Mouse (Mus musculus) ovary, postnatal 14 days (tissue): ENCODE results near the gene Hist1h1c.
"Not testable (repeated sequence)": the region's sequence is repeated elsewhere in the genome, so short reads cannot be mapped to it uniquely, and the experiment has no call there.

Source experiments
- DNase-seq: peaks from one replicate; pipeline ENCODE4 v3.0.0; 2022; ENCODE audit warnings: low spot score

Gene Hist1h1c

DNA sequence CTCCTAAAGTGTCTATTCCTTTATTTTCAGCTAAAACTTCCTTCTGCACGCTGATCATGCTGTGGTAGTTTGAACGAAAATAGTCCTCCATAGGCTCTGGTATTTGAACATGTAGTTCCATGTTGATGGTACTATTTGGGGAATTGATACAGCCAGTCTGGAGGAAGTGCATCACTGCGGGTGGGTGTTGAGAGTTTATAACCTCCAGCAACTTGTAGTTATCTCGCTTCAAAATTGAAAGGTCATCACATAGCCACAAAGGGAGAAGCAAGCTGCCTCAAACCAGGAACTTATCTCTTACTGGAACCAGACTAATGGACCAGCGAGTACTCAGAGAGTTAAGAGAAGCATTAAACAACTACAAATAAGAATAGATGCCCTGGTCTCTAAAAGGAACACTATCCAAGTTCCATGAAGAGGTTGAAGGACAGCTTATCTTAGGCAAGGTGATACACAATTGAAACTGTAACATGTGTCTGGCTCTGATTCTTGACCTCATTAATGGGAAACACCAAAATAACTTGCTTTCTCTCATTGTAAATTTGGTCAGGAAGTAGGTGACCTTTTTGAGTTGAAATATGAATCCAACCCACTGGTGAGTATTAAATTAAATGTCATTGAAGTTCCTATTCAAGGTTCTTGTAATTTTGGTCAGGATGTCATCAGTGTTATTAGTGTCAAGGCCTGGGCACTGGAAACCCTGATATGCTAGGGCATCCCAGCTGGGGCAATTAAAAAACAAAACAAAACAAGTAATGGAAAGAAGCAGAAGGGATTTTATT, 22.2 kb upstream of the Hist1h1c start:
- DNase-seq, result no peak

GRCm38 (mm10) chr13:23717176-23717575, 21.4 kb upstream of the Hist1h1c start:
- no peak for DNase-seq

GRCm38 (mm10) chr13:23717593-23718245, 20.9 kb upstream of the Hist1h1c start:
- DNase-seq, result not testable (repeated sequence)

DNA sequence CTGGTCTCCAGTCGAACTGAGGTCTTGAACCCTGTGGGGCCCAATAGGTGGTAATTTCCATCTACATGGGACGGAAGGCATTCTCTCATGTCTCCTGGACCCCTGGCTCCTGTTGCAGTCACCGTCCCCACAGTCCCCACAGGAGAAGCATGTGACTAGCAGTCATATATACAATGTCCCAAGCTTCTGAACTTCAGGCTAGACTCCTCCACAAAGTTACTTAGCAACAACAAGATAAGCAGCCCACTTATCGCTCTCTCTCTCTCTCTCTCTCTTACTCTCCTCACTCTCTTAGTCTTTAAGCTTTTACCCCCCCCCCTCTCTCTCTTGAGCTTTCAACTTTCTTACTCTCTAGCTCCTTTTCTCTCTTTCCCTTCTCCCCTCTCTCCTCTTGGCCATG, 14.4 kb upstream of the Hist1h1c start:
- DNase-seq, result no peak

- DNase-seq, result no peak
Observed at GRCm38 (mm10) chr13:23725213-23725612, 13.4 kb upstream of the Hist1h1c start.

DNA sequence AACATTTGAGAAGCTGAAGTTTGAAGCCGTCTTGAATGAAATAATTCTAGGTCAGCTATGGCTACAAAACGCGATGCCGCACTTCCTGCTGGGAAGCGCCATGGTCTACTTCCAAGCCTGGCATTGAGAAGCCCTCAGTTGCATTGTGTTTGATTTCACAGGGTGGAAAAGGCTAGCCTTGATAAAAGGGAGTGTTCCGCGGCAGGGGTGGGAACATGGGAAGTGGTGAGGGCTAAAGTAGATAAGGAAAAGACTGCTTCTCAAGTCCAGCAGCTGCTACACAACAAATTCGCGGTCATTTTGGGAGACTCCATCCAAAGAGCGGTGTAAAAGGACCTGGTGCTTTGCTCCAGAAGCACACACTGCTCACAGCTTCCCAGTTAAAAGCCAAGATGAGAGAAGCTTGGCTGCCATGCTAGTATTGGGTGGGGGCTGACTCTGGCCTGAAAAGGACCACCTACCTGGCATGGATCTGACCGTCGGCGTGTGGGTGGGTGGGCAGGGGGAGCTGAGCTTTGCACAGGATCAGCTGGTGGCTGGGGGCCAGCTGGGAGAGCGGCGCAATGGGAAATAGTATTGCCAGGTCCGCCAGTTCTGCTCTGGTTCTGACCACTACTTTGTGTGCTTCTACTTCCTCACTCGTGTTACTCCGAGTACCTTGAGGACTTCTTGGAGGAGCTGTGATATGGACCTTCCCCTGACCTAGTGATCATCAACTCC, 10.0 kb upstream of the Hist1h1c start:
- no peak for DNase-seq

DNA sequence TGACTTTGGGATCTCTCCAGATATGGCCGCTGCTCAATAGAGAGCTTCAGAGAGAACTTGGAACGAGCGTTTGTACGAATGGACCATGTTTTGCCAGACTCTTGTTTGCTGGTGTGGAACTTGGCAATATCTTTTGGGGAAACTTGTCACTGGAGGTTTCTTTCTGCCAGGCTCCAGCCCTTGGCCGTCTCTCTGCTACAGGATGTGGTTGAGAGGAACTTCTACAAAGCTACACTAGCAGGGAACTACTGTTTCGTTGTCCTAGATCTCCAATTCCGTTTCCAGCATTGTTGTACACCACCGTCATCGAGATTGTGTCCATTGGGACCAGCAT, 9.4 kb upstream of the Hist1h1c start:
- no peak for DNase-seq

DNA sequence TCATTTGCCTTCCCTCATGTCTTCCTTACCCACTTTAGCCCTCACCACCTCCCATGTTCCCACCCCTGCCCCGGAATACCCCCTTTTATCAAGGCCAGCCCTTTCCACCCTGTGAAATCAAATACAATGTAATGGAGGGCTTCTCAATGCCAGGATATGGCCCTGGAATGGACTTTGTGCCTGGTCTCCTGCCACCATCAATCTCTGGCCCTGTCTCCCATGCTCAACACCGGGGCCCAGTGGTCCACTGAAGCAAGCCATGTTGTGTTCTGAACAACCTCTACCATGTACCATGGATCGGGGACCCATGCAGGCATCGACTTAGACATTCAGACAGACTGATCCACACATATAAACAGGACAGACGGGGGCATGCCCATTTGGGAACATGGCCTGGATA, 8.9 kb upstream of the Hist1h1c start:
- no peak for DNase-seq

- no peak for DNase-seq
Observed at GRCm38 (mm10) chr13:23730479-23730878, 8.1 kb upstream of the Hist1h1c start.

- no peak for DNase-seq
Observed at GRCm38 (mm10) chr13:23732156-23732804, 6.3 kb upstream of the Hist1h1c start.

DNA sequence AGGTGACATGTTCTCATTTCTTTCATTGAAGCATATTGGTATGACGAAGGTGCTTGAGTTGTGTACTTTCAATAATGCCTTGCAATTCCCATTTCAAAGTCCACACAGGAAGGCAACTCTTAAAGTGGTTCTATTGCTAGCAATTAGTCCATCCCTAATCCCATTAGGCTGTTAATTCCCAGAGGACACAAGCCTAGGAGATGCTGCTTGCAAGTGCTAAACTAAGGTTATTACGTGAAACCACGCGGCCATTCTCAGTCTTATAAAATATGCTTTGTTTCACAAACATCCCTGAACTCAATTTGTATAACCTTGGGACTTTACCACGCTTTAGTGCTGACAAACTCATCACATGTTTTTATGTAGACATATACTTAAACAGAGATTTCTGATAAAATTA, 1.5 kb upstream of the Hist1h1c start:
- no peak for DNase-seq

GRCm38 (mm10) chr13:23738041-23738440, 567 bp upstream of the Hist1h1c start:
- no peak for DNase-seq

- DNase-seq, result peak; percentile 82
Observed at GRCm38 (mm10) chr13:23739069-23739921, 687 bp downstream of the Hist1h1c start.

DNA sequence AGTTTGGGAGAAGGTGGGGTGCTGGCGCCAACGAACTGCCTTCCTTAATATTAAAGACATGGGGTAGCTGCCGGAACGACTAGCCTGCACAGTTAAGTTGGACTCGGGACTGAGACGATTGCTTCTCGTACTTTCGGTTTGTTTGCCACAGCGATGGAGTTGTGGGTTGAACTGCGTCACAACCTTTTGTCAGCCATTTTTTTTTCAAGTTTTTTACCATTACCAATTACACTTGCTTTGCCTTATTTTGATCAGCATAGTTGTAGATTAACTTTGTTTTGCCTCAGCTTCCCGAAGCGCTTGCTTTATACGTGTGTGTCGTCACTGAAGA, 1.3 kb downstream of the Hist1h1c start:
- no peak for DNase-seq

DNA sequence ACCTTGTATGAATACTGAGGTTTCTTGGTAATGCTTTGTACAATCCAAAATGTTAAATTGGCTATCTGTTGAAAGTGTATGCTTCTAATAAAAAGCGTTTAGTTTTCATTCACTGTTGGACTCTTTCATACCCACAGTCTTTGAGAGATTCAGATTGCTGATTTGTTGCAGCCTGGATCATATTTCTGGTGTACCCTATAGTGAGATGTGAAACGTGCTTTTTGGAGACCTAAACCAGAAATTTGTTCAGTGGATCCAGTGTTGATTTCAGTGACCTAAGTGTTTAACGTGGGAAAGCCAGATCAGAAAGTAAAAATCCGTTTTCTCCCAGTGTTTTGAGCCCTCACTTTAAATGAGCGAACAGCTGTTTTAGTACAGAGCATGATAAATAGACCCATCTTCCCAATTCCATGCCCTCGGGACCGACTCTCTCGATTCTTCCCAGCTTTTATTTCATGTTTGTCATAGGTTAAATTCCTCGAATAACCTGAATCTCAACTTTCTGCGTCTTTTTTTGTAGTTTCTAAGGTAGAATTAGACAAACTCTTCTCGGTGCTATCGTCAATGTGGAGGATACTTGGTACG, 1.7 kb downstream of the Hist1h1c start:
- no peak for DNase-seq

DNA sequence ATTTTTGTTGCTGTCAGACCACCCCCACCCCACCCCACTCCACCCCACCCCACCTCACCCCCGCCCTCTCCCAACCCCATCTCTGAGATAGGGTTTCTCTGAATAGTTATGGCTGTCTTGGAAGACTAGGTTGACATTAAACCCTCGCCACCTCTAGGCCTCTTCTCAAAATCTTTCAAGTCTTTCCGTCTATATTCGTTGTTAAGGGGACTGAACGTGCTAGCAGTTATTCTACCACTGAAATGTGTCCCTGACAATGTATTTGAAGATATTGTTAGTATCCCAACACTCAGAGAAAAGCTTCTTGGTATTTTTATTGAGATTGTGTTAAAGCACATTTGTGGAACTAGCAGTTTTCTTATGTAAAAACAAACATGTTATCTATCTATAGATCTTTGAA, 2.3 kb downstream of the Hist1h1c start:
- no peak for DNase-seq

- DNase-seq, result no peak
Observed at GRCm38 (mm10) chr13:23742007-23742406, 3.4 kb downstream of the Hist1h1c start.

GRCm38 (mm10) chr13:23743215-23743614, 4.6 kb downstream of the Hist1h1c start:
- DNase-seq, result no peak

- DNase-seq, result no peak
Observed at GRCm38 (mm10) chr13:23743963-23744362, 5.4 kb downstream of the Hist1h1c start.

DNA sequence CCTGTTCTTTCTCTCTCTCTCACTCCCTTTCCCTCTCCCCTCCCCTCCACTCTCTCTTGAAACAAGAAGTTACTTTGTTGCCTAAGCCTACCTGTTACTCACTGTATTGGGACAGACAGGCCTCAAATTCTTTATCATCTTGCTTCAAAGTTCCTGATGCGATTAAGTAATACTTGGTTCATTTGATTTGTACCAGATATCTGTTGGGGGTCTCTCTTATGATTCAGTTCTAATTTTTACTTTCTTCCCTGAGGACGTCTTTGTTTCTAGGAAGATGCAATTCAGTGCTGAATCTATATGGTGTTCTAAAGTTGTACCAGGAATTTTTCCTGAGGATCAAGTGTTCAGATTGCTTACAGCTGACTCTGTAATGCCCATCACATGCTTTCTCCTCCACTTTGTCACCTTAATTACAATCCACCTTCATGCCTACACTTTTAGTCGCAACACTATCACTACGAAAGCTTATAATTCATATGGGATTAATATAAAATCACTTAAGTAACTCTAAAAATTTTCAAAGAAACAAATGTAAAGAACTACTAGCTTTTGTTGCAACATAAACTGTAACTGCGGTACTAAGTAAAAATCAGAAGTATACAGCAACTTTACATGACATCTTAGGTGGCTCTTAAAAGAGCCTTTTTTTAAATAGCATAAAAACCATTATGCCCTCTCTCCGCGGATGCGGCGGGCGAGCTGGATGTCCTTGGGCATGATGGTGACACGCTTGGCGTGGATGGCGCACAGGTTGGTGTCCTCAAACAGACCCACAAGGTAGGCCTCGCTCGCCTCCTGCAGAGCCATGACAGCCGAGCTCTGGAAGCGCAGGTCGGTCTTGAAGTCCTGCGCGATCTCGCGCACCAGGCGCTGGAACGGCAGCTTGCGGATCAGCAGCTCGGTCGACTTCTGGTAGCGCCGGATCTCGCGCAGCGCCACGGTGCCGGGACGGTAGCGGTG, 6.1 kb downstream of the Hist1h1c start:
- no peak for DNase-seq
